Mouse (Mus musculus) intestine, embryonic 14.5 days (tissue): ENCODE measurements around the gene Gon7. TPM values are rescaled to one million over a fixed set of nuclear protein-coding genes. Genes with fewer than 3 reads are reported as not detected.

Experiments used
- ATAC-seq: fragments of 200-750 bp; cut with Nextera tagmentation; replicated peaks from 2 replicates; pipeline ENCODE4 v1.8.0; 2017; ENCODE audit warnings: low read depth, moderate number of reproducible peaks, moderate TSS enrichment, moderate library complexity; ENCODE audit not compliant: low FRiP score, low TSS enrichment
- DNase-seq: peaks from one replicate; pipeline ENCODE4 v3.0.0-alpha.2; 2018; ENCODE audit warnings: low spot score
- H3K27ac ChIP-seq: fragments of 300-500 bp; sonication (generic); 2 replicates; pipeline ENCODE4 v1.5.1; 2014; ENCODE audit warnings: low read depth, mild to moderate bottlenecking, control low read depth
- H3K27me3 ChIP-seq: fragments of 300-500 bp; sonication (generic); replicated peaks from 2 replicates; pipeline ENCODE4 v1.6.1; 2014; ENCODE audit warnings: low read length, control low read depth; ENCODE audit not compliant: control insufficient read depth, insufficient read depth
- H3K36me3 ChIP-seq: fragments of 300-500 bp; sonication (generic); 2 replicates; pipeline ENCODE4 v1.6.1; 2014; ENCODE audit warnings: low read length, control low read depth; ENCODE audit not compliant: control insufficient read depth, insufficient read depth
- H3K4me1 ChIP-seq: fragments of 300-500 bp; sonication (generic); replicated peaks from 2 replicates; pipeline ENCODE4 v1.6.1; 2014; ENCODE audit warnings: low read length, control low read depth, mixed read lengths; ENCODE audit not compliant: control insufficient read depth, insufficient read depth
- H3K4me2 ChIP-seq: fragments of 300-500 bp; sonication (generic); 2 replicates; pipeline ENCODE4 v1.6.1; 2014; ENCODE audit warnings: low read length
- H3K4me3 ChIP-seq: fragments of 300-500 bp; sonication (generic); 2 replicates; pipeline ENCODE4 v1.5.1; 2014; ENCODE audit warnings: low read depth, low read length, control low read depth, mixed read lengths
- H3K9ac ChIP-seq: fragments of 300-500 bp; sonication (generic); 2 replicates; pipeline ENCODE4 v1.6.1; 2014; ENCODE audit warnings: mild to moderate bottlenecking, low read length
- H3K9me3 ChIP-seq: fragments of 300-500 bp; sonication (generic); 2 replicates; pipeline ENCODE4 v1.6.1; 2016; ENCODE audit warnings: low read length, control low read depth; ENCODE audit not compliant: control insufficient read depth
- WGBS: fragments of 180-500 bp; shearing (Covaris S2); extraction: QIAGEN DNeasy Blood & Tissue Kit; methylation state at CpG from one replicate; pipeline ENCODE4 v1.1.7; 2014; 5-methylcytosine and 5-hydroxymethylcytosine counted together
- polyA plus RNA-seq: library from polyadenylated mRNA; unstranded; fragments of >200 nt; fragmentation: Nextera tagmentation; extraction: Ambion mirVana; gene quantifications from 2 replicates; pipeline ENCODE4 v1.2.1, GENCODE M21; 2014

Gon7 gene
- polyA plus RNA-seq, 1 experiment from 2014 or later = 26.5 TPM

DNA sequence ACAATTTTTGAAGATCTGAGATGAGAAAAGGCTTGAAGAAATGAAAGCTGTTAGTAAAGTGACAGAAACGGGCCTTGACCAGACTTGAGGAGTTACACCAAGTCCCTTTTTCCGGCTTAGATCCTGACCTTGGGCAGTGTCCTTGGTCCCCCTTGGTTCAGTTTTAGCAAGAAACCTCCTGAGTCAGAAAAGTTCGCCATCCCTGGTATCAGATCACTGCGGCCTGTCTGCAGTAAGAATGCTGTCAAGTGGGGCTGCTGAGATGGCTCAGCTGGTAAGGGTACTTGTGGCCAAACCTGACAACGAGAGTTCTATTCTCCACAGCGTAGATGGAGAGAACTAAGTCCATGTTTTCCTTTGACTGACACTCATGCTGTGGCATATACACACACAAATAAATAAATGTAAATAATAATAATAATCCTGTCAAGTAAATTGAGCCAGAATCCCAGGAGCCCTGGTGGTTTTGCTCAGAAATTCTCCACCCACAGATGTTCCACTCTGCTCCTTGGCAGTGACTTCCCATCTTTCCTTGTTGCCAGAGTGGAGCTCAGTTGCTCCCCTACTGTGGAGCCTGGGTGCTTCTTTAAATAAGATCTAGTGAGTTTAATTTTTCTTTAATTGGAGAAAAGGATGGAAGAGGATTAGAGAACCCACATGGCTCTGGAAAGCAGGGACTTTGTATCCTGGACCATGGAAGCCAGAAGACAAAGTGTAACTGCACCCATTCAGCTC, 51.5 kb downstream of the Gon7 start:
- no peak overlapping the region for H3K27ac ChIP-seq
- H3K9me3 ChIP-seq = no peaks in the 10 kb centered on the region
- H3K4me2 ChIP-seq = peak overlapping the region; percentile 79
- DNase-seq (no peak), ATAC-seq (no peak)
- peaks cover 21% of the 10 kb centered on the region for H3K4me1 ChIP-seq
- H3K9ac ChIP-seq = 0 out of 2 replicates have a peak overlapping the region, but pooled peaks have one; percentile 22
- H3K27me3 ChIP-seq = no peaks in the 10 kb centered on the region
- peak overlapping the region; percentile 65 for H3K4me3 ChIP-seq
- H3K36me3 ChIP-seq = no peaks in the 10 kb centered on the region
- 63% methylated on average over 6 of the region's 6 CpGs for WGBS

- Histone ChIP-seq H3K27ac (peak overlapping the region; percentile 84), H3K27me3 (no peaks in the 10 kb centered on the region), H3K9me3 (no peaks in the 10 kb centered on the region), H3K9ac (peak overlapping the region; percentile 83), H3K36me3 (no peaks in the 10 kb centered on the region), H3K4me1 (peaks cover 25% of the 10 kb centered on the region), H3K4me3 (peak overlapping the region; percentile 65), H3K4me2 (peak overlapping the region; percentile 79)
- ATAC-seq (peak; percentile 81), DNase-seq (peak; percentile 92)
- WGBS = 2% methylated on average over 43 of the region's 45 CpGs
Observed at GRCm38 (mm10) chr12:102705216-102705871, 52.3 kb downstream of the Gon7 start.

- H3K4me2 ChIP-seq = peak within 1 kb of the TSS; percentile 79
- DNase-seq = peak; percentile 83
- H3K36me3 ChIP-seq = no peaks in the 10 kb centered on the region
- H3K9ac ChIP-seq = peak within 1 kb of the TSS; percentile 83
- H3K27ac ChIP-seq = peak within 1 kb of the TSS; percentile 84
- under 1% methylated on average over 82 of the region's 105 CpGs for WGBS
- H3K27me3 ChIP-seq = no peaks in the 10 kb centered on the region
- peaks cover 33% of the 10 kb centered on the region for H3K4me1 ChIP-seq
- H3K9me3 ChIP-seq = no peaks in the 10 kb centered on the region
- ATAC-seq = peak; percentile 94
- peak within 1 kb of the TSS; percentile 65 for H3K4me3 ChIP-seq
Observed at GRCm38 (mm10) chr12:102704457-102705198, 53.0 kb downstream of the Gon7 start, which contains the start of gene Itpk1. TSS of gene Itpk1 (minus strand) at chr12:102704930.

- peaks cover 38% of the 10 kb centered on the region for H3K4me1 ChIP-seq
- no peak overlapping the region for H3K27ac ChIP-seq
Observed at GRCm38 (mm10) chr12:102703921-102704408, 53.6 kb downstream of the Gon7 start.

GRCm38 (mm10) chr12:102703441-102703840, 54.2 kb downstream of the Gon7 start:
- Histone ChIP-seq H3K9me3 (no peaks in the 10 kb centered on the region), H3K4me2 (peak overlapping the region; percentile 79), H3K27me3 (no peaks in the 10 kb centered on the region), H3K27ac (no peak overlapping the region), H3K4me3 (peak overlapping the region; percentile 65), H3K9ac (peak overlapping the region; percentile 60; the same call in 1 of the 2 replicates), H3K36me3 (no peaks in the 10 kb centered on the region), H3K4me1 (peaks cover 44% of the 10 kb centered on the region)
- no peak for ATAC-seq
- DNase-seq = no peak
- WGBS = 48% methylated on average over 6 of the region's 6 CpGs

More at GRCm38 (mm10) chr12:102703921-102704408, 53.6 kb downstream of the Gon7 start:
- peak overlapping the region; percentile 60 for H3K9ac ChIP-seq
- 13% methylated on average over 17 of the region's 17 CpGs for WGBS
- no peak for ATAC-seq
- peak overlapping the region; percentile 65 for H3K4me3 ChIP-seq
- H3K27me3 ChIP-seq = no peaks in the 10 kb centered on the region
- peak; percentile 69 for DNase-seq
- H3K36me3 ChIP-seq = no peaks in the 10 kb centered on the region
- H3K9me3 ChIP-seq = no peaks in the 10 kb centered on the region
- H3K4me2 ChIP-seq = peak overlapping the region; percentile 79

Other genes starting within 250 kb of the Gon7 start
- 7.0 and 14.3 TPM in 2 replicates for gene Chga, start 202.8 kb downstream of the Gon7 start, polyA plus RNA-seq
- gene Itpk1, start 52.9 kb downstream of the Gon7 start, polyA plus RNA-seq = 25.7 and 31.5 TPM in 2 replicates
- gene Moap1, start 14.1 kb downstream of the Gon7 start, polyA plus RNA-seq = 21.0 and 27.3 TPM in 2 replicates
- gene Tmem251, start 14.0 kb downstream of the Gon7 start, polyA plus RNA-seq = 12.6 and 14.7 TPM in 2 replicates
- gene Gm28051, start within 50 bp of the Gon7 start, polyA plus RNA-seq = not detected in 2 replicates
- 45.7 and 50.9 TPM in 2 replicates for gene Ubr7, start 164 bp upstream of the Gon7 start, polyA plus RNA-seq
- gene Gm20604, start 869 bp upstream of the Gon7 start, polyA plus RNA-seq = 24.2 TPM in 2 replicates
- gene Btbd7, start 120.7 kb upstream of the Gon7 start, polyA plus RNA-seq = 19.7 and 22.0 TPM in 2 replicates
- gene Cox8c, start 141.5 kb upstream of the Gon7 start, polyA plus RNA-seq = not detected in 2 replicates
- gene Unc79, start 191.1 kb upstream of the Gon7 start, polyA plus RNA-seq = 0.65 and 0.81 TPM in 2 replicates